Mouse (Mus musculus): ENCODE measurements around the gene Mef2d.

Gene Mef2d

GRCm38 (mm10) chr3:88207451-88208100 is 65.4 kb downstream of the Mef2d start:
- DNase-seq (ENCODE audit: low spot score in 2 of 2) = peak in 1 of 2 experiments; percentile 38

- DNase-seq (ENCODE audit: low spot score in 2 of 2) = peak in 1 of 2 experiments; percentile 11
Observed at GRCm38 (mm10) chr3:88208226-88208720, 66.1 kb downstream of the Mef2d start.

GRCm38 (mm10) chr3:88209306-88209705 is 67.1 kb downstream of the Mef2d start:
- peak in 1 of 2 experiments; percentile 25 for DNase-seq (ENCODE audit: low spot score in 2 of 2)

DNA sequence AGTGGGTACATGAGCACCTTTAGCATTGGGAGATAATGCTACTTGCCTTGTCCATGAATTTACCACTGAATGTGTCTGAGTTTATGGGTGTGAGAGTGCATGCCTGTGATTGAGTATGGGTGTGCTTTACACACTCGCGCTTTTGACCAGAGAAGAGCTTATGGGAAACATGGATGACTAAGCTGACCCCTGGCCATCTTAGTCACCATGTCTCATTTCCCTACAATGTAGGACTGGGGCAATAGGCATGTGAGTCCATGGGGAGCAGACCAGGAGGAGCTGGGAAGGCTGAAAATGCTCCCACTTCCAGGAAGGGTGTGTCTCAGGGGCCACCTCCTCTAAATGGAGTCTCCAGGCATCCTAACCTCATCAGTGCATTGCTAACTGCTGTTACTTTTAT is 67.9 kb downstream of the Mef2d start:
- DNase-seq (ENCODE audit: low spot score in 2 of 2) = no peak

DNA sequence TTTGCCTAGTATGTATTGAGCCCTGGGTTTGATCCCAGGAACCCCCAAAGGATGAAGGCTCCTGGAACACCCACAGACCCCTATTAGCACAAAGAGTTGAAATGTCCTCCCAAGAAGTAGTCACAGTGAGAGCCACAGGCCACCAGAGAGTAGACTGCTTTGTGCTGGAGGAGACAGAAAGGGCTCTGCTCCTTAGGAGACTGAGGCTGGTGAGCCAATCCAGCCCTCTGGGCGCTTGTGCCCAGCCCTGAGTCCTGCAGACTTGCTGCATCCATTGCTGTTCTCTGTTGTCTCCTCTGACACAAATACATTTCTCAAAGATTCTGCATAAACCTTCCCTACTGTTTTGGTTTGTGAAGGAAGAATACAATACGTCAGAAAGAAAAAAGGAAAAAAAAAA is 68.7 kb downstream of the Mef2d start:
- DNase-seq (ENCODE audit: low spot score in 2 of 2) = peak in 1 of 2 experiments; percentile 23

- DNase-seq (ENCODE audit: low spot score in 2 of 2) = no peak
Observed at GRCm38 (mm10) chr3:88212356-88212755, 70.2 kb downstream of the Mef2d start.

- peak in 1 of 2 experiments; percentile 29 for DNase-seq (ENCODE audit: low spot score in 2 of 2)
Observed at GRCm38 (mm10) chr3:88213019-88213418, 70.8 kb downstream of the Mef2d start.

- peak; percentile 75 to 81 for DNase-seq (ENCODE audit: low spot score in 2 of 2)
Observed at GRCm38 (mm10) chr3:88214197-88214938, 72.2 kb downstream of the Mef2d start.

DNA sequence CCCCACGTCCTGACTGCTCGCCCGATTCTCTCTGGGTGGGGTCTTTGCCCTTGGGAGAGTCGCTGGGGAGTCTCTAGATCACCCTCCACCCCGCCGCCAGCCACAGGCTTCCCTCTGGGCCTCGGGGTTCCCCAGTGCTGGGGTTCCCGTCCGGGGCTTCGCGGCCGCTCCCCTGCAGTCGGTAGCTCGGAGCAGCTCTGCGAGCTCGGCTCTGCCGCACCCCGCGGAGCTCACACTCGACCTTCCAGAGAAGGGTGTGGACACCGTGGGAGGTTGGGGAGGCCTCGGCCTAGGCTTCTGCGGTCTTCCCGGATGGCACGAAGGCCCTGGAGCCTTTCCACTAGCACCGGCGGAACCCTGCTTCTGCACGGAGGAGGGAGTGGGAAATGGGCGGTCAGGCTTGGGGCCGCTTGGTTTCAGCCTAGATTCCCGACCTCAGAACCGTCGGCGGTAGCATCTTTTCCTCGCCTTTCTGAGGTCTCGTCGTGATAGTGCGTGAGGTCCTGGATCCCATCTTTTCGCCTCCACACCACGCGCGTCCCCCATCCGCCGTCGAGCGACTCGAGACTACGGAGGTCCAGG is 72.9 kb downstream of the Mef2d start:
- DNase-seq (ENCODE audit: low spot score in 2 of 2) = peak in 1 of 2 experiments; percentile 58

DNA sequence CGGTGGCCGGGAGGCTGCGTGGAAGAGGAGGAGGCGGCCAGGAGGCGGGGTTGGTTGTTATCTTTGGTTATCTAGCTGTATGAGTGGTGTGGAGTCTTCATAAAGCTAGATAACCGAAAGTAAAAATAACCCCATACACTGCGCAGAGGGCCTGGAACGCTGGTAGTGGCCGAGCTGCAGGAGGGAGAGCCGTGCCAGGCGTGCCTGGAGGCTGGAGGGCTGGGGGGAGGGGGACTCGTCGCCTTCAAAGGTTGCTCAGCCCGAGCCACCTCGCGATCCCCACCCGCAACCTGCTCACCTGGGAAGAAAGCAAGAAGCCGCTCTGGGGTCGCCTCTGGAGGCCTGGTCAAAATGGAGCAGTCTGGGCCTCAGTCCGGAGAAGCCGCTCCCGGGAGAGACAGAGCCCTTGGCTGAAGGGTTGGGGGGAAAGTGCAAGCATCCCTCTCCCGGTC is 73.4 kb downstream of the Mef2d start:
- peak in 1 of 2 experiments; percentile 51 for DNase-seq (ENCODE audit: low spot score in 2 of 2)

DNA sequence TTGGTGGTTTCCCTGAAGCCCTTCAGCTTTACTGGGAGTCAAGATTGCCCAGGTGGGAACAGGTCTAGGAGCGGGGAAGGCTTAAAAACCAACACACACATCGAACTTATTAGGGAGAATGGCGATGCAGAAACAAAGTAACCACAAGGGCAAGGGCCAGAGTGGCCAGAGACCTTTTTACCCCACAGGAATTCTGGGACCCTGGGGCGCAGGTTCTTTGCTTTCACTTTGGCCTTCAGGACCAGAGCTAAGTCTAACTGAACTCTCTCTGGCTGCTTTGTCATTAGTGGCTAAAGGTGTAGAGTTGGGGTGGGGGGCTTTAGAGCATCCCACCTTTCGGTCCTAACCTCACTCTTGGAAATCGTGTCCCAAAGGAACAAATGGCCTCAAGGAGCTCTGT is 73.9 kb downstream of the Mef2d start:
- DNase-seq (ENCODE audit: low spot score in 2 of 2) = peak in 1 of 2 experiments; percentile 28

- DNase-seq (ENCODE audit: low spot score in 2 of 2) = peak in 1 of 2 experiments; percentile 41
Observed at GRCm38 (mm10) chr3:88216534-88217326, 74.6 kb downstream of the Mef2d start.

DNA sequence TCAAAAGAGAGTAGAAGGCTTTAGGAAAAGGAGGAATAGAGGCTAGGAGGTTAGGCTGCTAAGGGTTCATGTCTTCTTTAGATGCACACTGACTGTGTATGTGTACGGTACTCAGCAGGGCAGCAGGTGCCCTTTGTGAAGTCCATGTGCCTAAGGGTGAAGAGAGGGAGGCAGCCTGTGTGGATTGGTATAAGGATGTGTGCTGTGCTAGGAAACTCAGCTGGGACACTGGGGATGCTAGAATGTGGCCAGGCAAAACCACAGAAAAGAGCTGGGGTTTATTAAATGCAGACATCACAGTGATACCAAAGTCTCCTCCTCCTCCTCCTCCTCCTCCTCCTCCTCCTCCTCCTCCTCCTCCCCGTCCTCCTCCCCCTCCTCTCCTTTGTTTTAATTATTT is 75.5 kb downstream of the Mef2d start:
- peak in 1 of 2 experiments; percentile 27 for DNase-seq (ENCODE audit: low spot score in 2 of 2)

- DNase-seq (ENCODE audit: low spot score in 2 of 2) = peak in 1 of 2 experiments; percentile 36
Observed at GRCm38 (mm10) chr3:88219940-88220339, 77.8 kb downstream of the Mef2d start.

- no peak for DNase-seq (ENCODE audit: low spot score in 2 of 2)
Observed at GRCm38 (mm10) chr3:88220842-88221241, 78.7 kb downstream of the Mef2d start.

Measured in right cerebral cortex, adult 2 months (tissue).